Mouse (Mus musculus): ENCODE measurements at regions not wholly inside any gene's neighbourhood (a gene's known extent, or its start where the extent isn't known, plus 50 kb on each side); places are given as distances from the start of the nearest gene placed in this dataset.

DNA sequence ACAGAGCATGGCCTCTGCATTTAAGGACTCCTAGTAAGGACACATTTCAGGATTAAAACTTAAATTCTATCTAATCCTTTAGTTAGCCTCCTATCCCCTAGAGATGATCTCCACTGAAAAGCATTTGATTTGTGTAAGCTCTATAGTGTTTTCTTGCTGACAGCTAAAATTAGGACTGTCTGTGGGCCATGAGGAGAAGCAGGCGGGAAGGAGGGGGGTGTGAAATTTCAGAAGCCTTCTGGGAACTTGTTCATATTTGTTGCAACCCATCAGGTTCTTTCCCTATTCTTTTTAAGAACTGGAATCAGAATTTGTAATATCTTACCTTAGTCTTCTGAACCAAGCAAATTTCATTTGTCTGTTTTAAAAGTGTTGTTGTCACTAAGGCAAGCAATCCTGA lies 114.7 kb upstream of the Sp4 start:
- no peak overlapping the region for H3K4me2 ChIP-seq (ENCODE audit: low read length)
- no peaks in the 10 kb centered on the region for H3K27me3 ChIP-seq (replicated peaks; ENCODE audit: control insufficient read depth, insufficient read depth, low read length)
- no peaks in the 10 kb centered on the region for H3K36me3 ChIP-seq (ENCODE audit: control insufficient read depth, insufficient read depth, low read length)
- H3K27ac ChIP-seq (ENCODE audit: low read depth, low read length): no peak overlapping the region
- no peak overlapping the region for H3K9ac ChIP-seq (ENCODE audit: low read depth, low read length)
- peaks cover 6% of the 10 kb centered on the region for H3K9me3 ChIP-seq (ENCODE audit: control insufficient read depth, low read length)
- no peak for ATAC-seq
- H3K4me3 ChIP-seq (ENCODE audit: low read length): no peak overlapping the region
- H3K4me1 ChIP-seq (ENCODE audit: control insufficient read depth, insufficient read depth, low read depth, low read length): no peaks in the 10 kb centered on the region
- WGBS: 68% methylated on average over 1 of the region's 1 CpGs

DNA sequence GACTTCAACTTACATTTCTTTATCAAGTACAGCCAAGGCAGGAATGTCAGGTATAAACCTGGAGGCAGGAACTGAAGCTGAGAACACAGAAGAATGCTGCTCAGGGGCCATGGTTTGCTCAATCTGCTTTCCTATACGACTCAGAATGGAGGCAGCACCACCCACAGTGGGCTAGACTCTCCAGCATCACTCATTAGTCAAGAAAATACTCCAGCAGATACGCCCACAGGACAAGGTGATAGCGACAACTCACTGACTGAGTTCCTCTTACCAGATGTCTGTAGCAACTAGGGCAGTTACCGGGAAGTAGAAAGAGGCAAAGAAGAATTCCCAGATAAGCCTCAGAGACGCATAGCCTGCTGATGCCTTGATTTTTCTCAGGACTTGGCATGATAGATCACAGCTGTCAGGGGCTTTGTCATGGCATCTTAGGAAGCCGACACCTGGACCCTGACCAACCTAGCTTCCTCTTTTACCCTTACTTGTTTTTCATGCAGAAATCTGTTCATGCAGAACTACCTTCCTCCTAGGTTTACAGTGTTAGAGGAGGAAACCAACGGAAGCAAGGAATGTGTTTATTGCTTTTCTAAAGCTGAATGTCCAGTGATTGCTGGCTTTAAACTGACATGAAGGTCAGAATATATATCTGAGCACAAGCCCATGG lies 110.7 kb upstream of the Sp4 start:
- H3K36me3 ChIP-seq (ENCODE audit: control insufficient read depth, insufficient read depth, low read length): no peaks in the 10 kb centered on the region
- no peaks in the 10 kb centered on the region for H3K27me3 ChIP-seq (replicated peaks; ENCODE audit: control insufficient read depth, insufficient read depth, low read length)
- no peaks in the 10 kb centered on the region for H3K4me1 ChIP-seq (ENCODE audit: control insufficient read depth, insufficient read depth, low read depth, low read length)
- no peak overlapping the region for H3K9ac ChIP-seq (ENCODE audit: low read depth, low read length)
- WGBS: 62% methylated on average over 7 of the region's 7 CpGs
- no peak overlapping the region for H3K27ac ChIP-seq (ENCODE audit: low read depth, low read length)
- no peak for ATAC-seq
- H3K9me3 ChIP-seq (ENCODE audit: control insufficient read depth, low read length): no peaks in the 10 kb centered on the region
- H3K4me3 ChIP-seq (ENCODE audit: low read length): no peak overlapping the region
- H3K4me2 ChIP-seq (ENCODE audit: low read length): no peak overlapping the region

DNA sequence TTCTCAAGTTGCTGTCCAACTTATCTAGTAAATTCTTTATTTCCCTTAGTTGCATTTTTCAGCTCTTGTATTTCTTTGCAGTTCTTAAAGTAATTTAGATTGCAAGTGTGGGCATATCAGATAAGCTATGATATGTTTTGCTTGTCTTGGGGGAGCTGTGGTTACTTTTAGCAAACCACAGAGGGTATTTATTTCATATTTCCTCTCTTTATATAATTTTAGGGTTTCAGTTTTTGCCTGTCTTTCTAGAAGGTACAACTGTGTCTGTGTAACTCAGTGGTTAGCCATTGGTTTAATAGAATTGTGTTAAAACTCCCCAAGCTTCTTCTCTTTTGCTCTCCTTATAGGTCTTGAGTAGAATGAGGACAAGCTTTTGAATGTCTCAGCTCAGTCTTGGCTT lies 109.7 kb upstream of the Sp4 start:
- H3K9ac ChIP-seq (ENCODE audit: low read depth, low read length): no peak overlapping the region
- H3K27ac ChIP-seq (ENCODE audit: low read depth, low read length): no peak overlapping the region
- H3K4me3 ChIP-seq (ENCODE audit: low read length): no peak overlapping the region
- H3K4me2 ChIP-seq (ENCODE audit: low read length): no peak overlapping the region
- H3K9me3 ChIP-seq (ENCODE audit: control insufficient read depth, low read length): no peaks in the 10 kb centered on the region
- no peak for ATAC-seq
- no peaks in the 10 kb centered on the region for H3K27me3 ChIP-seq (replicated peaks; ENCODE audit: control insufficient read depth, insufficient read depth, low read length)
- H3K36me3 ChIP-seq (ENCODE audit: control insufficient read depth, insufficient read depth, low read length): no peaks in the 10 kb centered on the region
- no peaks in the 10 kb centered on the region for H3K4me1 ChIP-seq (ENCODE audit: control insufficient read depth, insufficient read depth, low read depth, low read length)

DNA sequence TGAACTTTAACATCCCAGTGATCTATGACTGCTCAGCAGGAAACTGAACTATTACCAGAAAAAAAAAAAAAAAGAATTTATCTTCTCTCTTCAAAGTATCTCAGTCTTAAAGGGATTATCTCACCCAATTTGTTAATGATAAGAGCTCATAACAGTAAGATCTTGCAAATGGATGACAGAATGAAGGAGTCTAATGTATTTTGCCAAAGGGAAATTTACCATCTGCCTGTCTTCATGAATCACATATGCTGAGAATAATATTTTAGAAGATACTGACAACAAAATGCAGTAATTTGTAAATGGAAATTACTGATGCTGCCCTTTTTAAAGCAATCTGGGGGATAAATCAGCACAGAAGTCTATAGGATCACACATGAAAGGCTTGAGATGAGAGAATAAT lies 103.9 kb upstream of the Sp4 start:
- no peak for ATAC-seq
- Histone ChIP-seq H3K4me3 (ENCODE audit: low read length) (no peak overlapping the region), H3K4me2 (ENCODE audit: low read length) (no peak overlapping the region), H3K36me3 (ENCODE audit: control insufficient read depth, insufficient read depth, low read length) (no peaks in the 10 kb centered on the region), H3K9ac (ENCODE audit: low read depth, low read length) (no peak overlapping the region), H3K4me1 (ENCODE audit: control insufficient read depth, insufficient read depth, low read depth, low read length) (no peaks in the 10 kb centered on the region), H3K27ac (ENCODE audit: low read depth, low read length) (no peak overlapping the region), H3K9me3 (ENCODE audit: control insufficient read depth, low read length) (no peaks in the 10 kb centered on the region), H3K27me3 (replicated peaks; ENCODE audit: control insufficient read depth, insufficient read depth, low read length) (no peaks in the 10 kb centered on the region)

DNA sequence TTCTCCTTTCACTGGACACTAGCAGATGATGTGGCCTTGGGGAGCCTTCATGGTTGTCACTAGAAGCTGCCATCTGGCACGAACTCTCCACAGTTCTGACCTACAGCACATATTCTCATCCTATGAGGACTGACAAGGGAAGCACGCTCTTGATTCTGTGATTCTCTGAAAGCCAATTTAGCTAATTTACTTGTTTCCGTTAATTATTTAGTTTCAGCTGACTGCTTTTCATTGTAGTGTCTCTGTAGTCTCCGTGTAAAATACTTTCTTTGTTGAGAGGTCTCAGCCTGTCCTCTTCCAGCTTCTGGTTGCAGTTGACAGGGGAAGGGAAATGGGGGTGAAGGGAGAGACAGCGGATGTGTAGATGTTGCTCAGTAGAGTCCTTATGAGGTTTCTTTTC lies 102.9 kb upstream of the Sp4 start:
- Histone ChIP-seq H3K9me3 (ENCODE audit: control insufficient read depth, low read length) (no peaks in the 10 kb centered on the region), H3K4me3 (ENCODE audit: low read length) (no peak overlapping the region), H3K4me2 (ENCODE audit: low read length) (no peak overlapping the region), H3K4me1 (ENCODE audit: control insufficient read depth, insufficient read depth, low read depth, low read length) (no peaks in the 10 kb centered on the region), H3K27me3 (replicated peaks; ENCODE audit: control insufficient read depth, insufficient read depth, low read length) (no peaks in the 10 kb centered on the region), H3K9ac (ENCODE audit: low read depth, low read length) (no peak overlapping the region), H3K36me3 (ENCODE audit: control insufficient read depth, insufficient read depth, low read length) (no peaks in the 10 kb centered on the region), H3K27ac (ENCODE audit: low read depth, low read length) (no peak overlapping the region)
- no peak for ATAC-seq
- WGBS: 53% methylated on average over 5 of the region's 5 CpGs

DNA sequence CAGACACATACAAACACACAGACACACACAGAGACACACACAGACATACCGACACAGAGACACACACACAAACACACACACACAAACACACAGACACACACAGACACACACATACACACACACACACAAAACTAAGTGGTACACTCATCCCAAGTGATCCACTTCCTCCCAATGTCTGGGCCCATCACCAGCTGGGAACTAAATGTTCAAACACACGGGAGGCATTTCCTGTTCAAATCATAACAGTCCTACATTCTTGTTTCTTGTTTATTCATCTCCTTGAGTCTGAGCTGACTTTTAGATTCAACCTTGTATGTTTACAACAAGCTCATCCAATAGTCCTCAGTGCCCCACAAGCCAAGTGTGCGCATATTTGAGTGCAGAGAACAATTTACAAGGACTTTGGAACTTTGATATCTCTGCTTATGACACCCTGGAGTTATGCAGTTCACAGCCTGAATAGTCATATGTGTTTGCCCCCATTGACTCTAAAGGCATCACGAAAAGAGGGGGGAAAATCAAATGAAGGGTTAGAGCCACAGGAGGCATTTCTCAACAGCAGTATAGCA lies 102.4 kb upstream of the Sp4 start:
- WGBS: 78% methylated on average over 4 of the region's 4 CpGs
- Histone ChIP-seq H3K4me3 (ENCODE audit: low read length) (no peak overlapping the region), H3K9me3 (ENCODE audit: control insufficient read depth, low read length) (no peaks in the 10 kb centered on the region), H3K4me1 (ENCODE audit: control insufficient read depth, insufficient read depth, low read depth, low read length) (no peaks in the 10 kb centered on the region), H3K27me3 (replicated peaks; ENCODE audit: control insufficient read depth, insufficient read depth, low read length) (no peaks in the 10 kb centered on the region), H3K36me3 (ENCODE audit: control insufficient read depth, insufficient read depth, low read length) (no peaks in the 10 kb centered on the region), H3K4me2 (ENCODE audit: low read length) (no peak overlapping the region), H3K9ac (ENCODE audit: low read depth, low read length) (no peak overlapping the region), H3K27ac (ENCODE audit: low read depth, low read length) (no peak overlapping the region)
- ATAC-seq: no peak

DNA sequence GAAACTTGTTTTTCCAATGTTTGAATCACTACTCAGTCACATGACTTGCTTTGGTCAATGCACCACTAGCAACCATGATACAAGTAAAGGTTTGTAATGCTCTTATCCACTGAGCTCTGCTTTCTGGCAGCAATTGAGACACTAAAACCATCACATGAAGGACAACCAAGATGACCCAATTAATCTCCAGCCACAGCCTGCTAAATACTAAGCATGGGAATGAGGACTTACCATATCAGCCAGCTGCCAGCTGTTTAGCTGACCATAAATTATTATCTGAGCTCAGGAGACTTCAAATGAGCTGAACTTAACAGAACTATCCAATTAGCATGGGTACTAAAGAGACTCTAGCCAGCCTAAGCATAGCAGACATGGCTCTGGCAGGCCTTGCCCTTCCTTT lies 100.1 kb upstream of the Sp4 start:
- H3K36me3 ChIP-seq (ENCODE audit: control insufficient read depth, insufficient read depth, low read length): no peaks in the 10 kb centered on the region
- H3K4me2 ChIP-seq (ENCODE audit: low read length): no peak overlapping the region
- H3K4me3 ChIP-seq (ENCODE audit: low read length): no peak overlapping the region
- no peak overlapping the region for H3K9ac ChIP-seq (ENCODE audit: low read depth, low read length)
- no peak overlapping the region for H3K27ac ChIP-seq (ENCODE audit: low read depth, low read length)
- no peaks in the 10 kb centered on the region for H3K4me1 ChIP-seq (ENCODE audit: control insufficient read depth, insufficient read depth, low read depth, low read length)
- H3K9me3 ChIP-seq (ENCODE audit: control insufficient read depth, low read length): no peaks in the 10 kb centered on the region
- H3K27me3 ChIP-seq (replicated peaks; ENCODE audit: control insufficient read depth, insufficient read depth, low read length): no peaks in the 10 kb centered on the region
- ATAC-seq: no peak

DNA sequence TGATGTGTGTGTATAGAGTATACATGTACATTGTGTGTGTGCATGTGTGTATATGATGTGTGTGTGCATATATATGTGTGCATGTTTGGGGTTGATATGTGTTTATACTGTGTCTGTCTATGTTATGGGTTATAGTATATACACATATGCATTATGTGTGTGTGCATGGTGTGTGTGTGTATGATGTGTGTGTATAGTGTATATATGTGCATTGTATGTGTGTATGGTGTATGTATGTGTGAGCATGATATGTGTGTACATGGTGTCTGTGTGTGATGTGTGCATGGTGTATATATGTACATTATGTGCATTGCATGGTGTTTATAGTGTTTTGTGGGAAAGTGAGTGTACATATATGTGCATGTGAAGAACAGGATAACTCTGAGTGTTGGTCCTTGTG lies 90.4 kb upstream of the Sp4 start:
- no peaks in the 10 kb centered on the region for H3K36me3 ChIP-seq (ENCODE audit: control insufficient read depth, insufficient read depth, low read length)
- no peak overlapping the region for H3K27ac ChIP-seq (ENCODE audit: low read depth, low read length)
- no peaks in the 10 kb centered on the region for H3K27me3 ChIP-seq (replicated peaks; ENCODE audit: control insufficient read depth, insufficient read depth, low read length)
- no peak overlapping the region for H3K4me3 ChIP-seq (ENCODE audit: low read length)
- H3K9me3 ChIP-seq (ENCODE audit: control insufficient read depth, low read length): no peaks in the 10 kb centered on the region
- no peak overlapping the region for H3K9ac ChIP-seq (ENCODE audit: low read depth, low read length)
- H3K4me2 ChIP-seq (ENCODE audit: low read length): no peak overlapping the region
- no peak for ATAC-seq
- no peaks in the 10 kb centered on the region for H3K4me1 ChIP-seq (ENCODE audit: control insufficient read depth, insufficient read depth, low read depth, low read length)

DNA sequence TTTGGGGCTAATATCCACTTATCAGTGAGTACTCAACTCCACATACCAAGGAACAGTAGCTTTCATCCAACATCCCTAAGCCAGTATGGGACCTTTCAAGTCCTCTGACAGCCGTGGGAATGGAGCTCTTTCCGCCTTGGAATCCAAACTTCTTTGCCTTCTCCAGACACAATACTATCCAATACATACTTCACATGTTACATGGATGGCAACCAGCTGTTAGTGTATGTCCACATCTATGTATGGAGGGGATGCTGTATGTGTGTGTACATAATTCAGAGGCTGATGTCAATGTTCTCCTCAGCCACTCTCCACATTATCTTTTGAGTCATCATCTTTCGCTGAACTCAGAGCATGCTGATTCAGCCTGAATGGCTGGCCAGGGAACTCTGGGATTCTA lies 79.8 kb upstream of the Sp4 start:
- Histone ChIP-seq H3K4me2 (ENCODE audit: low read length) (no peak overlapping the region), H3K27me3 (replicated peaks; ENCODE audit: control insufficient read depth, insufficient read depth, low read length) (no peaks in the 10 kb centered on the region), H3K27ac (ENCODE audit: low read depth, low read length) (no peak overlapping the region), H3K9me3 (ENCODE audit: control insufficient read depth, low read length) (no peaks in the 10 kb centered on the region), H3K9ac (ENCODE audit: low read depth, low read length) (no peak overlapping the region), H3K36me3 (ENCODE audit: control insufficient read depth, insufficient read depth, low read length) (no peaks in the 10 kb centered on the region), H3K4me1 (ENCODE audit: control insufficient read depth, insufficient read depth, low read depth, low read length) (no peaks in the 10 kb centered on the region), H3K4me3 (ENCODE audit: low read length) (no peak overlapping the region)
- no peak for ATAC-seq
- WGBS: 93% methylated on average over 3 of the region's 3 CpGs

DNA sequence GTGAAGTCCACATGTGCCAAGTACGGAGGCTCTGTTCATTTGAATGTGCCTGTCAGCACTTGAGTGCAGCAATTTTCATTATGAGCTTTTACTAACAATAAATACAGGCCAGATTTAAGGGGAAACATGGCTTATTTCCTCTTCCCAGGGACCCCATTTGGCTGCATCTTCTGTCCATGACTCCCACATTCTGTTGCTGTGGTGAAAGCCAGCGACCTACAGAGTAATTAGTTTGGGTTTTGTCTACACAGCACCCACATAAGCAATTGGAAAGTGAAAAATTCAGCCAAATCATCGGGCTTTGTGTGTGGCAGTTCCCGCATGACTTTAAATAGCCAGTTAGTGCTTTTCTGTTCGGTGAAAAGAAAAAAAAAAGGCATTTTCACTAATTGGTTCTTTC lies 76.7 kb upstream of the Sp4 start:
- H3K4me3 ChIP-seq (ENCODE audit: low read length): no peak overlapping the region
- H3K27me3 ChIP-seq (replicated peaks; ENCODE audit: control insufficient read depth, insufficient read depth, low read length): no peaks in the 10 kb centered on the region
- H3K9ac ChIP-seq (ENCODE audit: low read depth, low read length): no peak overlapping the region
- no peaks in the 10 kb centered on the region for H3K36me3 ChIP-seq (ENCODE audit: control insufficient read depth, insufficient read depth, low read length)
- no peak overlapping the region for H3K27ac ChIP-seq (ENCODE audit: low read depth, low read length)
- whole genome bisulfite sequencing: 67% methylated on average over 5 of the region's 5 CpGs
- no peaks in the 10 kb centered on the region for H3K9me3 ChIP-seq (ENCODE audit: control insufficient read depth, low read length)
- ATAC-seq: no peak
- H3K4me2 ChIP-seq (ENCODE audit: low read length): no peak overlapping the region
- no peaks in the 10 kb centered on the region for H3K4me1 ChIP-seq (ENCODE audit: control insufficient read depth, insufficient read depth, low read depth, low read length)

Data from hindbrain, embryonic 16.5 days (tissue).